Mouse (Mus musculus) hindbrain, embryonic 13.5 days (tissue): ENCODE measurements around the gene Armc7. TPM values are rescaled to one million over a fixed set of nuclear protein-coding genes. Genes with fewer than 3 reads are reported as not detected.

Experiments used
- ATAC-seq: fragments of 200-750 bp; cut with Nextera tagmentation; 2 replicates; pipeline ENCODE4 v1.8.0; 2017; ENCODE audit warnings: moderate TSS enrichment; ENCODE audit not compliant: low FRiP score
- H3K27ac ChIP-seq: fragments of 300-500 bp; sonication (generic); 2 replicates; pipeline ENCODE4 v1.5.1; 2015; ENCODE audit warnings: inconsistent platforms, mild to moderate bottlenecking, moderate library complexity
- H3K27me3 ChIP-seq: fragments of 300-500 bp; sonication (generic); 2 replicates; pipeline ENCODE4 v1.6.1; 2015; ENCODE audit warnings: mild to moderate bottlenecking, inconsistent platforms
- H3K36me3 ChIP-seq: fragments of 300-500 bp; sonication (generic); 2 replicates; pipeline ENCODE4 v1.6.1; 2015; ENCODE audit warnings: mild to moderate bottlenecking, inconsistent platforms
- H3K4me1 ChIP-seq: fragments of 300-500 bp; sonication (generic); replicated peaks from 2 replicates; pipeline ENCODE4 v1.6.1; 2015; ENCODE audit warnings: inconsistent platforms
- H3K4me2 ChIP-seq: fragments of 300-500 bp; sonication (generic); 2 replicates; pipeline ENCODE4 v1.6.1; 2015; ENCODE audit warnings: inconsistent platforms, mild to moderate bottlenecking, moderate library complexity
- H3K4me3 ChIP-seq: fragments of 300-500 bp; sonication (generic); 2 replicates; pipeline ENCODE4 v1.5.1; 2015; ENCODE audit warnings: mild to moderate bottlenecking, inconsistent platforms
- H3K9ac ChIP-seq: fragments of 300-500 bp; sonication (generic); 2 replicates; pipeline ENCODE4 v1.6.1; 2015; ENCODE audit warnings: mild to moderate bottlenecking, inconsistent platforms
- H3K9me3 ChIP-seq: fragments of 300-500 bp; sonication (generic); 2 replicates; pipeline ENCODE4 v1.6.1; 2016; ENCODE audit warnings: inconsistent platforms
- WGBS: fragments of 180-500 bp; shearing (Covaris S2); methylation state at CpG from one replicate; pipeline ENCODE4 v1.1.7; 2015; 5-methylcytosine and 5-hydroxymethylcytosine counted together
- polyA plus RNA-seq: library from polyadenylated mRNA; unstranded; fragments of >200 nt; fragmentation: Nextera tagmentation; extraction: Ambion mirVana; gene quantifications from 2 replicates; pipeline ENCODE4 v1.2.1, GENCODE M21; 2015

Gene Armc7
- 16.9 and 18.0 TPM in 2 replicates for polyA plus RNA-seq

- Histone ChIP-seq H3K4me3 (peak within 1 kb of the TSS; percentile 92), H3K9me3 (no peaks in the 10 kb centered on the region), H3K27me3 (no peaks in the 10 kb centered on the region), H3K4me2 (peak within 1 kb of the TSS; percentile 98), H3K27ac (peak within 1 kb of the TSS; percentile 88), H3K4me1 (peaks cover 35% of the 10 kb centered on the region), H3K9ac (peak within 1 kb of the TSS; percentile 89), H3K36me3 (peaks cover 9% of the 10 kb centered on the region)
- WGBS = under 1% methylated on average over 26 of the region's 26 CpGs
- peak; percentile 96 for ATAC-seq
These were observed at the start of gene Armc7 for GRCm38 (mm10) chr11:115475025-115475757. Armc7 (plus strand) TSS chr11:115475667.

- WGBS = 94% methylated on average over 6 of the region's 6 CpGs
- no peak overlapping the region for H3K27ac ChIP-seq
- no peaks in the 10 kb centered on the region for H3K27me3 ChIP-seq
- H3K36me3 ChIP-seq = peaks cover 58% of the 10 kb centered on the region
- no peaks in the 10 kb centered on the region for H3K9me3 ChIP-seq
- H3K9ac ChIP-seq = no peak overlapping the region; the same call in 1 of the 2 replicates
- ATAC-seq = no peak
- H3K4me2 ChIP-seq = no peak overlapping the region
- H3K4me1 ChIP-seq = peaks cover 30% of the 10 kb centered on the region
- H3K4me3 ChIP-seq = no peak overlapping the region
These were observed 49.8 kb upstream of the Armc7 start for GRCm38 (mm10) chr11:115425671-115426070.

GRCm38 (mm10) chr11:115427482-115428331 lies 47.8 kb upstream of the Armc7 start:
- Histone ChIP-seq H3K9me3 (no peaks in the 10 kb centered on the region), H3K9ac (peak overlapping the region; percentile 39; the same call in 1 of the 2 replicates), H3K36me3 (peaks cover 78% of the 10 kb centered on the region), H3K4me1 (peaks cover 11% of the 10 kb centered on the region), H3K4me2 (peak overlapping the region; percentile 36), H3K27ac (peak overlapping the region; percentile 63), H3K27me3 (no peaks in the 10 kb centered on the region), H3K4me3 (no peak overlapping the region)
- ATAC-seq = peak; percentile 71
- 33% methylated on average over 20 of the region's 20 CpGs for WGBS

- Histone ChIP-seq H3K27me3 (no peaks in the 10 kb centered on the region), H3K4me3 (no peak overlapping the region), H3K9ac (no peak overlapping the region), H3K4me1 (peaks cover 11% of the 10 kb centered on the region), H3K4me2 (no peak overlapping the region), H3K9me3 (no peaks in the 10 kb centered on the region), H3K27ac (no peak overlapping the region), H3K36me3 (peaks cover 79% of the 10 kb centered on the region)
- 89% methylated on average over 7 of the region's 7 CpGs for WGBS
- no peak for ATAC-seq
These were observed 46.2 kb upstream of the Armc7 start for GRCm38 (mm10) chr11:115429307-115429706.

- H3K27me3 ChIP-seq = peaks cover 9% of the 10 kb centered on the region
- no peak overlapping the region for H3K9ac ChIP-seq
- H3K4me1 ChIP-seq = peaks cover 16% of the 10 kb centered on the region
- no peak overlapping the region for H3K27ac ChIP-seq
- no peaks in the 10 kb centered on the region for H3K9me3 ChIP-seq
- no peak for ATAC-seq
- no peak overlapping the region for H3K4me3 ChIP-seq
- no peak overlapping the region for H3K4me2 ChIP-seq
- 93% methylated on average over 6 of the region's 6 CpGs for WGBS
- peaks cover 66% of the 10 kb centered on the region for H3K36me3 ChIP-seq
These were observed 44.9 kb upstream of the Armc7 start for GRCm38 (mm10) chr11:115430561-115430960.

GRCm38 (mm10) chr11:115432814-115433213 lies 42.7 kb upstream of the Armc7 start:
- WGBS = 86% methylated on average over 4 of the region's 4 CpGs
- ATAC-seq = no peak

GRCm38 (mm10) chr11:115433342-115433741 lies 42.1 kb upstream of the Armc7 start:
- Histone ChIP-seq H3K9me3 (no peaks in the 10 kb centered on the region), H3K27ac (no peak overlapping the region), H3K27me3 (peaks cover 9% of the 10 kb centered on the region), H3K4me1 (peaks cover 14% of the 10 kb centered on the region), H3K9ac (no peak overlapping the region), H3K4me3 (no peak overlapping the region), H3K36me3 (peaks cover 46% of the 10 kb centered on the region), H3K4me2 (no peak overlapping the region)
- WGBS = 83% methylated on average over 6 of the region's 6 CpGs
- ATAC-seq = no peak

More at GRCm38 (mm10) chr11:115432814-115433213, 42.7 kb upstream of the Armc7 start:
- Histone ChIP-seq H3K4me1 (peaks cover 18% of the 10 kb centered on the region), H3K9me3 (no peaks in the 10 kb centered on the region), H3K27ac (no peak overlapping the region), H3K27me3 (peaks cover 9% of the 10 kb centered on the region), H3K36me3 (peaks cover 46% of the 10 kb centered on the region), H3K4me3 (no peak overlapping the region), H3K4me2 (no peak overlapping the region), H3K9ac (no peak overlapping the region)

GRCm38 (mm10) chr11:115435596-115436337 lies 39.7 kb upstream of the Armc7 start:
- Histone ChIP-seq H3K4me3 (peak overlapping the region; percentile 27), H3K27me3 (peaks cover 9% of the 10 kb centered on the region), H3K9ac (peak overlapping the region; percentile 67), H3K36me3 (peaks cover 24% of the 10 kb centered on the region), H3K4me1 (peaks cover 14% of the 10 kb centered on the region), H3K4me2 (peak overlapping the region; percentile 54), H3K27ac (no peak overlapping the region), H3K9me3 (no peaks in the 10 kb centered on the region)
- WGBS = 5% methylated on average over 31 of the region's 31 CpGs
- ATAC-seq = peak; percentile 54; the same call in 1 of the 2 replicates

GRCm38 (mm10) chr11:115437571-115438122 lies 37.8 kb upstream of the Armc7 start:
- Histone ChIP-seq H3K4me1 (peaks cover 17% of the 10 kb centered on the region), H3K4me3 (no peak overlapping the region), H3K9ac (no peak overlapping the region), H3K4me2 (no peak overlapping the region), H3K27me3 (peaks cover 9% of the 10 kb centered on the region), H3K27ac (no peak overlapping the region), H3K9me3 (no peaks in the 10 kb centered on the region), H3K36me3 (peaks cover 5% of the 10 kb centered on the region)
- 82% methylated on average over 5 of the region's 5 CpGs for WGBS
- no peak for ATAC-seq

- H3K9ac ChIP-seq = no peak overlapping the region
- ATAC-seq = no peak
- WGBS = 85% methylated on average over 3 of the region's 3 CpGs
These were observed 36.1 kb upstream of the Armc7 start for GRCm38 (mm10) chr11:115439326-115439725.

GRCm38 (mm10) chr11:115439906-115440595 lies 35.4 kb upstream of the Armc7 start, which contains the start of gene Trim80:
Trim80 (plus strand) TSS chr11:115440545.
- H3K9me3 ChIP-seq = no peaks in the 10 kb centered on the region
- ATAC-seq = no peak
- no peak within 1 kb of the TSS for H3K4me3 ChIP-seq
- no peak within 1 kb of the TSS for H3K27ac ChIP-seq
- no peak within 1 kb of the TSS for H3K4me2 ChIP-seq
- peaks cover 17% of the 10 kb centered on the region for H3K4me1 ChIP-seq
- H3K9ac ChIP-seq = no peak within 1 kb of the TSS
- H3K36me3 ChIP-seq = no peaks in the 10 kb centered on the region
- peaks cover 5% of the 10 kb centered on the region for H3K27me3 ChIP-seq
- 94% methylated on average over 9 of the region's 9 CpGs for WGBS

More at GRCm38 (mm10) chr11:115439326-115439725, 36.1 kb upstream of the Armc7 start:
- H3K9me3 ChIP-seq = no peaks in the 10 kb centered on the region
- no peak overlapping the region for H3K4me2 ChIP-seq
- no peak overlapping the region for H3K4me3 ChIP-seq
- peaks cover 9% of the 10 kb centered on the region for H3K27me3 ChIP-seq
- no peak overlapping the region for H3K27ac ChIP-seq
- H3K36me3 ChIP-seq = no peaks in the 10 kb centered on the region
- peaks cover 17% of the 10 kb centered on the region for H3K4me1 ChIP-seq
